Mouse (Mus musculus): Measurements from ENCODE around the gene Ppp4r3a.

Gene Ppp4r3a

DNA sequence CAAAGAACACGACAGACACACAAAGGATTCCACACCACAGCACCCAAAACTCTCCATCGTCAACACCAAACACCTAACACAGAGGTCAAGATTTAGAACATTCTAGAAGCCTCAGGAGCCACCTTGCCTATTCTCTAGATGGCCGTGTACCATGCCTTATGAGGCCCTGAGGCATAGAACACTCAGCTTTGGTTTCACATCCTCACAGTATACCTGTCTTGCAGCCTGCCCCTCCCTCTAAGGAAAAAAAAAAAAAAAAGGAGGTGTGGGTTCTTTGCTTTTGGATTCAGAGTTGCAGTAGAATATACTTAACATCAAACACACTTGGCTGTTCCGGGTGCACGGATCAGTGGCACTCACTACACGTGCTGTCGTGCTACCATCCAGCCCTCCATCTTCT lies 72.5 kb downstream of the Ppp4r3a start:
- 94% methylated on average over 7 of the region's 7 CpGs for WGBS

DNA sequence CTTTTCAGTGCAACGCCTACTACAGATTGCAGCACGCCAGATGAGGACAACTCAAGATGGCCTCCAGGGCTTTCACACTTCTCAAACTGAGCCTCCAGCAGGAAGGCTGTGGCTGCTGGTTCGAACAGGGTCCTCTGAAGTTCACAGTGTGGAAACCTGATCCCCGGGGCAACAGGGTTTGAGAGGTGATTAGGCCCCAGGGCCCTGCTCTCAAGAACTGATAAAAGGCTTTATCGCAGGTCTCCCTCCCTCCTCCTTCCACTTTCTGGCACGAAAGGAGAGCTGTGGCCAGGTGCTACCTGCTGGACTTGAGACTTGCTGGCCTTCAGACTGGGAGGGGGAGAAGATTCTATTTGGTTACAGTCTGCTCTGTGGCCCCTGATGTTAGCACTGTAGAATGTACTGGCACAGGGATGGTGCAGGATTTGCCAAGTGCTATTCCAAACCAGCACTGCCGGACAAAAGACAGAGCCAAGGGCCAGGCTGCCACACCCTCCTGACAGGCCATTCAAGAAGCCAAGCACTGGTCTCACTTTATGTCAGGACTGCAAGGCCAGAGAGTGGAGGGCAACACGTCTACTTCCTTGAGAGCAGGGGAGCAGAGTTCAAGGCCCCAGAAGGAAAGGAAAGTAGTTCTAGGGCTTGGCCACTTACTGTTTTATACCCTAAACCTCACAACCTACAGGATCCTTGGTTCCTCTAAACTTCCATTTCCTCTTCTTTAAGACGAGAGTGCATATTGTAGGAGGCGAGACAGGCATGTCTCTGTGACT lies 73.2 kb downstream of the Ppp4r3a start:
- 83% methylated on average over 10 of the region's 10 CpGs for WGBS

DNA sequence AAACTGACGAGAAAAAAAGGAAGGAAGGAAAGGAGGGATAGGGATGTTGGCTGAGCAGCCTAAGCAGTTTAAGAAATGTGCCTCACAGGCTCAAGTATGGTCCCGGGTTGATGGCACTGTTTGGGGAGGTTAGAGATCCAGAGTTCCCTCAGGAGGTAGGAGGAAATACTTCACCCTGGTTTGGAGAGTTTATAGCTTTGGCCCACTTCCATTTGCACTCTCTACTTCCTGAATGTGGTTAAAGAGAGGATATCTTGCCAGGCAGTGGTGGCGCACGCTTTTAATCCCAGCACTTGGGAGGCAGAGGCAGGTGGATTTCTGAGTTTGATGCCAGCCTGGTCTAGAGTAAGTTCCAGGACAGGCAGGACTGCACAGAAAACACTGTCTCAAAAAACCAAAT lies 74.3 kb downstream of the Ppp4r3a start:
- WGBS: 80% methylated on average over 4 of the region's 4 CpGs

DNA sequence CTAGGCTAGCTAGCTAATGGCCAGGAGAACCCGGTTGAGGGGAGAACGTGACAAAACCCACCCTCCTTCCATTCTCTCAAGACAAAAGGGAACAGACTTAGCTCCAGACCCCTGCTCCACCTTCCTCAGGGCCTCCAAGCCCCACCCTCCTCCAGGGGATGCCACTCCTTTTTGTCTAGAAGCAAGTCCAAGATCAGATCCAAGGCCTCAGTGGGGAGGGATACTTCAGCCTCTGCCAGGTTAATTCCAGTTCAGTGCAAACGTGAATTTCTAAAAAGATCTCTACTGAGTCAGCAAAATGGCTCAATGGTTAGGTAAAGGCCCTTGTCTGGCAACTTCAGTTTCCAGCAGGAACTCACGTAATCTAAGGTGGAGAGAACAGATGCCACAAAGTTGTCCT lies 74.9 kb downstream of the Ppp4r3a start:
- WGBS: 67% methylated on average over 4 of the region's 4 CpGs

DNA sequence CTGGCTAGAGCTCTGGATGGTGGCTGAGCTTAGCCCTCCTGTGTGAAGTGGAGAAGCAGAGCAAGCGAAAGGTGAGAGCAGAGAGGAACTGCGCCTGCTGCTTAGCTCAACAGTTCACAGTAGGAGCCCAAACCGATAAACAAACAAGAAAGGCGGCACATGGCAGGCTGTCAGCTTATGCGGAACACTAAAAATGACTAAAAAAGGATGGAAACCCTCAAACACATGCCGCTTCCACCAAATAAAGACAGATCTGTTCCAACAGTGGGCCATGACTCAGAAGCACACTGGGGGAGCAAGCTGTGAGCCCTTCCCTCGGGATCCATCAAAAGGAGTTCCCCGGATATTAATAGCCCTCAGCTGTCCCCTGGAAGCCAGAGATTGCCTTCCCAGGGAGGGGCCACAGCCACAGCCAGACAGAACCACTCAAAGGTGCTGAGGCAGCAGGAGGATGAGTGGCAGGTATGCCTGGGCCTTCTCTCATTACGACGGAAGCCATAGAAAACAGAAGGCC lies 75.5 kb downstream of the Ppp4r3a start:
- 24% methylated on average over 10 of the region's 10 CpGs for WGBS

DNA sequence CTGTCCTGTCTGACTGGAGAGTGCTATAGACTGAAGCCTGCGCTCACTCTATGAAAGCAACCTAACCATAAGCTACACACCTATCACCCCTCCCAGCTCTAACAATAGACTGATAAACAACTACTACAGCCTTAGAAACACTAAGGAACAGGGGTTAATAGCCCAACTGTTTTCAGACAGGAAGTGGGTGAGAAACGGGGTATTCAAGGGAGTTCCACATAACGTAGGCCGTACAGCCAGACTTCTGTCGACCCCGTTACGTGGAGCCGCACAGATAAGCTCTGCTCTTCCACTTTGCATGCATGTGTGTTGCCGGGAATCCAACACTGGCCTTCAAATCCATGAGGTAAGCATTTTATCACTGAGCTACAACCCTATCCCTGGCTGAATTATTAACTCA lies 76.1 kb downstream of the Ppp4r3a start:
- 82% methylated on average over 9 of the region's 9 CpGs for WGBS

DNA sequence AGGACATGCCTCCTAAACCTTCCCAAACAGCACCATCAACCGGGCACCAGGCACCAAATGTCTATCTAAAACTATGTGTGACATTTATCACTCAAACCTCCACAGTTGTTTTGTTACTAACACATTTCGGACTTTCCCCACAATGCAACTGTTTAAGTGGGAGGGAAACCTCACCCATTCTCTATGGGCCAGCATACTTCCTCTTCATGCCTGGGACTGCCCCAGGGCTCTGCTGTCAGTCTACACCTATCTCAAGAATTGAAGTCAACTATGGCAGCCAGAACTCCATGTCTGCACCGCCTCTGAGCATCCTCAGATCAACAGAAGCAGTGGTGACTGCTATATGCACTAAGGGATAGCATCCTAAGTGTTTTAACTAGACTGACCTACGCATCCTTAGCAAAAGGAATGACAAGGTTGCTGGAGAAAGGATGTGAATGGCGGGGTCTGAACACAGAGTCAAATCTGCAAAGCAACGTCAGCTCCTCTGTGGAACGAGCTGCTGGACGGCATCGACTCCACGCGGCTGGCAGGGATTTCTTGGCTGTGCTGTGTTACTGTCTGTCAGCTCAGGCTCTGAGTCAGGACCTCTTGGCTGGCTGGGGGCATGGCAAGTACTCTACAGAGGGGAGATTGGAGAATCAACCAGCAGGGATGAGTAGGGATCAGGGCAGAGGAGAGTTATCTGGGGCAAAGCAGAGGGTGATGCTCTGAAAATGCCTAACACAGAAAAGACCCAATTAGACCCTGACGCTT lies 77.7 kb downstream of the Ppp4r3a start:
- WGBS: 74% methylated on average over 12 of the region's 12 CpGs

DNA sequence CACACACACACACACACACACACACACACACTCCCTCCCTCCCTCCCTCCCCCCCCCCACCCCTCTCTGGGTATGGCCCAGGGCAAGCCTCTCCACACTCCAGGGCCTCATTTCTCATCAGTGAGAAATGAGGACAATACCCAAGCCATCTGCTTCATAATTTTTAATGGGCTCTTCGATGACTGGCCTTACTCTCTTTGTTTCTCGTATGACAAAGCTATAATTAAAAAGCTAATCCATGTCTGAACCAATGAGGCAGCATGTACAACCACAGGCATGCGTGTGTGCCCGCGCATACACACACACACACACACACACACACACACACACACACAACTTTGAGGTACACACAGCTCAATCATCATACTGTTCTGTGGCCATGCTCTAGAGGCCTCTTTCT lies 78.5 kb downstream of the Ppp4r3a start:
- WGBS: 85% methylated on average over 5 of the region's 5 CpGs

DNA sequence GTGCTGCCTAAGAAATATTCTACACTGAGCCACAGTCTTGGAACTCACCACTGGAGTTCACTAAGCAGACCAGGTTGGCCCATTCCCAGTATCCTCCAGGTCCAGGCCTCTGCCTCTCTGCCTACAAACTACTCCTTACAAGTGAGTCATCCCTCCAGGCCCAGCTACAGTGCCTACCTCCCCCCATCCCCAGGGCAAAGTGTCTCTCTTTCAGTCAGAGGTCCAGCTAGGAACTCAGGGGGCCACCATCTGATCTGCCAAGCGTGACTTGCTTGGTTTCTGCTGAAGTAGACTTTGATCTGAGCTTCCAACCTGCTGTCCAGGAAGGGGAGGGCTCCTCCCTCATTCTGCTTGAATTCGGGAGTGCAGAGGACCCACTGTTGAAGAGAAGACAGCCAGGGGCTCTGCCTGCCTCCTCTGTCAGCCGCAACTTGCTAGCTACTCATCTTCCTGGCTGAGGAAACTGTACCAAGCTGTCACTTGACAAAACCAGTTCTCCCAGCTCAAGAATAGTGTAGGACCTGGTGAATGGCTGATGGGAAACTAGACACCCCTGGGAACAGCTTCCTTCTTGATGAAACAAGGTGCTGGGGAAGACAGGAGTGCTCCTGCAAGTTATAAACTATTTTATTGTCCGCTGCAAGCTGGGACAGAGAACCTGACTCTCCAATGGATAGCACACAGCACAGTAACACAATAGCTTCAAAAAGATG lies 80.5 kb downstream of the Ppp4r3a start:
- 72% methylated on average over 4 of the region's 4 CpGs for WGBS

DNA sequence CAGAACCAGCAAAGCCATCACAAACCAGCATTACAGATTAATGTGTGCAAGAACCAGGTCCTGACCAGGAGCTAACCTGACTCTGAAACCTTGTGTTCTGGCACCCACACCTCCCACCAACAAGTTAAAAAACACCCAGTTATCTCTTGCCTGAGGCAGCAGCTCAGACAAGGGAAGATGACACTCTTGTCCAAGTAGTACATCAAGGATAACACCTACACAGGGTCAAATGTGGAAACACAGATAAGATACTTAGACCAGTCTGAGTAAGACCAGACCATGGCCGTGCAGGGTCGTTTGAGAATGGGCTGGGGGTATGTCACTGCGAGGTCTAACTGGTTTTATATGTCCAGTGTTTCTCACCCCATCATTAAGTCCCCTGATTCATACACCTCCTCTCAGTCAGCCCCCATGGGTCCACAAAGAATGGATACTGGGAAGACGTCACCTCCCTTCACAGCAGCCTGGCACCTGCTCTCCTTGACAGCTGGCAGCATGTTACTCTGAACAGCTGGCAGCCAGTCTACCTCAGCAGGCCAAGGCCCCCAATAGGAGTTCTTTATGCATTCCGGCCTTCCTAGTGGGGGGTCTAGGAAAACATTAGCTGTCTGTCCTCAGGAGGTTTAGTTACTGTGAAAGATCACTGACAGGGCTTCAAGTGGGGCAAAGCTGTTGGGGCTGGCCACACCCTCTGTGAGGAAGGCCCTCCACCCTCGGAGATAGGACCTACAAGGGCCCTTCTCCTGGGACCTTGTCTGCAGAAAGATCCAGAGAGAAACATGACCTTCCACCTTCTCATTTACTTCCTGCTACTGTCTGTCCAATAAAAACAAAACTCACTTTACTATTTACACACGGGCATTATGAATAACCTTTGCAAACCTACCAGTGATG lies 84.2 kb downstream of the Ppp4r3a start:
- WGBS: 66% methylated on average over 7 of the region's 7 CpGs

DNA sequence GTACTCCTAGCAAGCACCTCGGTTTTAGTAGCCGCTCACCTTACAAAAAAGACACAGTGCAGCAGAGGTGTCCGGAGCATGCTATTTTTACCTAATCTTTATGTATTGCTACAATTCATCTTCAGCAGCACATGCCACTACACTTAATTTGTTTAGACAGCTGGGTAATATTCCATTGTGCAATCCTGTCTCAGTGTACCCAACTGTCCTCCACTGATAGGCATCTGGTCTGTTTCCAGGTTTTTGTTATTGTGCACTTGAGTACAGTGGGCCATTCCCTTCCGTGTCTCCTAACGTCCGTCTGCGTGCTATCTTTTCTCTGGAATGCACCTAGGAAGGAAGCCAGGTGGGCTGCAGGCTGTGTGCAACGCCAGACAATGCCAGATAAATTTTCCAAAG lies 84.9 kb downstream of the Ppp4r3a start:
- 59% methylated on average over 8 of the region's 8 CpGs for WGBS

DNA sequence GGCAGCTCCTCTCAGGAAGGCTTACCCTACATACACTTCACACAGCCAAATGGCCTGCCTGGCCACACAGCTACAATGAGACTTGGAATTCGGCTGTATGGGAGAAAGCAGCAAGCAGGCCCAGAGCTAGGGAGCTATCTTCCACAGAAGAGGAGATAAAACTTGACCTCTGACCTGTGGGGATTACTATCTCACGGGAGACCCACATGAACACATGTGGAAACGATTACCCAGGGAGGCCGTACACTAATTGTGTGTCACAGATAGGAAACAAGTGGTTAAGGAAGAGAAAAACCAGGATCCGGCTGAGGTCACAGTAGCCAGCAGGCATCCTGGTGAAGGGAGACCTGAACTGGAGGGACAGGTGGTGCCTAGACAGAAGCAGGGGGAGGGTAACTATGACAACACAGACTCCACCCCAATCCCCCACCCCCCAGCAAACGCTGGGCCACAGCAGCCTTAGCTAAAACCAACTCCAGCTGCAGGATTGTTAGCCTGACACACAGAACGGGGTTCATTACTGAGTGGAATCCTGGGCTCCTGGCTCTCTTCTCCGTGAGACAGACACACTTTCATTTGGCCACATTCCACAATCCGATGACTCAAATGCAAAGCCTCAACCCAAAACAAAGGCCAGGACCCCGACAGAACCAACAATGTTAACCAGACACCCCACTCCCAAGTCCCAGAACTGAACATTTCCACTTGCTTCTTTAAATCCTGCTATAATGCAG lies 85.5 kb downstream of the Ppp4r3a start:
- WGBS: 57% methylated on average over 10 of the region's 10 CpGs

DNA sequence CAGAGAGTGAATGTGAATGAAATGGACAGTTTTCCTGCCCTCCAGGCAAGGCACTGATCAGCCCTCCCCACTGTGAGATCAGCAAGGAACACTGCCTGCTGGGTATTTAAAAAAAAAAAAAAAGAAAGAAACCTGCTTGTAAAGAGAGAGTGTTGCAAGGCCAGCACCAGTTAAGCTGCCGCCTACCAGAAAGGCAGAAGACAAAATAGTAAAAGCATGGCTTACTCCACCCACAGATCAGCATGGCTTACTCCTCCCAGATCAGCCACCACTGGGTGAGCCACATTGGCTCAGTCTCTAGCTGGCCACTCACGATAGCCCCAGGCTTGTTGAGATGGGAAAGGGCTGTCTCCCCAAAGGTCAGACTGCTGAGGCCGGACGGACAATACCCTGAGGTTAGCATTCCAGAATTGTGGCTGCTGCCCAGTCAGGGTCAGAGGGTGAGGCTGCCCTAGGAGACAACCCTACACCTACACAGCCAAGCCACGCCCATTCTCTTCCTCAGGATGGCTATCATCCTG lies 87.1 kb downstream of the Ppp4r3a start:
- 50% methylated on average over 5 of the region's 5 CpGs for WGBS

DNA sequence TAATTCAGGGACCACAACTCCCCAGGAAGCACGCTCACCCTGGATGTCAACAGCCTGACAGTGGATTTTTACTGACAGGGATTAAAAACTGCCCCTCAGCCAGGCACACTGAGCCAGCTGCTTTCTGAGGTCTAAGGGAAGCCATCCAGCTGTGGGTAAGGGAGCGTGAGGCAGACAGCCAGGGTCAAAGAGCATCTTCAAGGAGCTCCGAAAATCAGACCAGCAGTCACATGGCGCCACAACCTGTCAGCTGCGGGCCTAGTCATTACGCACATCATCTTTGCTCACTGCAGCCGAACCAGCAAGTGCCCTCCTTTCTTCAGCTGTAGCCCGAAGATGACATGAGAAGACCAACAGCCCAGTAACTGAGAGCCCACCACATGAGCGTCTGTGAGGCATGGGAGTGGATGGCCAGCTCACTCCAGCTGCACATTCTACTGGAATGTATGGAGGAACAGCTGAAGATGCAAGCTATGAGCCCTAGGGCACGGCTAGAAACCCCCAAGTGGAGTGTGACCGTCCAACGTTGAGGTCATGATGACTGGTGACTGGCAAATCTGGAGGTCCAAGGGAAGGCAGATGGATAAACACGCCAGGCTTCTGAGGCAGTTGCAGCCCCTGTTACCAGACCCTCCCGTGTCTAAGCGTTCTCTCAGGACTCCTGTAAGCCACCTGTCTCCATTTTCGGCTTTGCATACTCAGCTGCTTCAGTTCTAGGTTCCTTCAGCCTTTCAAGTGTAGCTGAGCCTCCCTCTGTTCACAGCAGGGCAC lies 87.7 kb downstream of the Ppp4r3a start:
- WGBS: 53% methylated on average over 16 of the region's 16 CpGs

DNA sequence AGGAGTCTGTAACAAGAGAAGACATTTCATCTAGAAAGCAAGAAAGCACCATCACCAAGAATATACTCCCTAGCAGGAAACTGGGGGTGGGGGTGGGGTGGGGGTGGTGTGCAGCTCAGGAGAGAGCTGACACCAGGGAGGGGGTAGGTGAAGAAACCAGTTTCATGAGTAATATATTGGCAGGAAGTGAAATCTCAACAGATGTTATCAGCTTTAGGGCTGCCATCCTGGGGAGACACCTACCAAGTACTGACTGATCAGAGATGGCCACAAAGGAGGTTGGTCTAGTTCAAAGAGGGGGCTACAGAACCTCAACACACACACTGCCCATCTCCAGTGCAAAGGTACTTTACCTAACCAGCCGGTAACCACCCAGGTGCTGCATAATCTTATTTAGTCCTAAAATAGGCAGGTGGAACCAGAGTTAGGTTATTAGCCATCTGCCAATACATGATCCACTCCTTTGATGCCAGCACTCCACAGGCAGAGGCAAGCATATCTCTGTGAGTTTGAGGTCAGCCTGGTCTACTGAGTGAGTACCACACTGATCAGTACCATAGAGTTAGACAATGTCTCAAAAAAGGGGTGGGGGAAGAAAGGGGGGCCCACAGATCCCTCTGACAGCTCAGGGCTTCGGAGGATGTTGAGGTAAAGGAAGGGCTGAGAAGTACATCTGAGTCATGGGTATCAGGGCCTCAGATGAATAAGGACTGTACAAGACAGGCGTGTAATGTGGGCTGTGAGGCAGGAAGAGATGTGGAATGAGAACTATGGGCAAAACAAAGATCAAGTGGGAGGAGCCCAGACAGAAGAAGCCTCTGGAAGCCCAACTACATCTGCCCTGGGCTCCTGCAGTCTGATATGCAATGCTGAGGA lies 89.1 kb downstream of the Ppp4r3a start:
- WGBS: 69% methylated on average over 3 of the region's 3 CpGs

DNA sequence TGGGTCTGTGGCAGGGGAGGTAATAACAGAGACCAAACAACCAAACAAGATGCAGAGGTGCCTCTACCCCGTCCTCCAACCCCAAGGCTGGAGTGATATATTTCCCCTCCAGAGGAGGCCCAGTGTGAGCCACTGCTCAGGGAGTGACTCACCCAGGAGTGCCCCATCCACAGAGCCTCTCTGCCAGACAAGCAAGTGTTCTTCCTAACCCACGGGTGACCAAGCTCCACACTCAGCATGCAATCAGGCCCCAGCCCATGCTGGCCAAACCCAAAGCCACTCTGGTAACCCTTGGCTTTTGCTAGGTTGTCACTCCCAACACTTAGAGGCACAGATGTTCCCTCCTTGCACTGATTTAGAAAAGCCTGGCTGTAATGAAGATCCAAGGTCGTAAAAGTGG lies 90.4 kb downstream of the Ppp4r3a start:
- WGBS: 68% methylated on average over 3 of the region's 3 CpGs

DNA sequence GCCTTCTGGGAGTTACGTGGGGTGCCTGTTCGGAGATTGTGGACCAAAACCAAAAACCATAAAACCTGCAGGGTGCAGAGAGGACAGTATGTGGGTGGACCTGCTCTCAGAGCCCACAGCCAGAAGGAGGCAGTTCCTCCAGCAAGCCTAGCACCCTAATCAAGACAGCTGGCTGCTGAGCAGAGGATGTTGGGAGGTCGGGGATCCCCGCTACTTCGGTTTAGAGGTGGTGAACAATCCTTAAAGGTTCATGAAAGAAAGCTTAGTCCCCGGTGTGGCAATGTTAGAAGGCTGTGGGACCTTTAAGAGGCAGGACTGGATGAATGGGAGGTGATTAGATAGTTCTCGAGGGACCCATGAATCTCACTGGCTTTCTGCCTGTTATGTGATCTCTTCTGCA lies 91.0 kb downstream of the Ppp4r3a start:
- 69% methylated on average over 7 of the region's 7 CpGs for whole genome bisulfite sequencing

DNA sequence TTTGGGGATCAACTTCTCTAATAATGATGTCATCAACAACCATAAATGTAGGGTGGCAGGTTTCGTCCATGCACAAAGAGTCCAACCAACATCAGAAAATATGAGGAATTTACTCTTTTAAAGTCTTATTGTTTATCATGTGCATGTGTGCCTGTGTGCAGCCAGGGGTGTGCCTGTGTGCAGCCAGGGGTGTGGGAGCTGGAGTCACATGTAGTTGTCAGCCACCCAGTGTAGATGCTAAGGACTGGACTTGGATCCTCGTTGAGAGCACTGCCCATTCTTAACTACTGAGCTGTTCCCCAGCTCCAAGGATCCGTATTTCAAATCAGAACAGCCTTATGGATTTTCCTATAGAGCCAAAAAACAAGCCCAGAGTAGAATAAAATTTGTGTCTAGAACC lies 92.4 kb downstream of the Ppp4r3a start:
- WGBS: 69% methylated on average over 3 of the region's 3 CpGs

DNA sequence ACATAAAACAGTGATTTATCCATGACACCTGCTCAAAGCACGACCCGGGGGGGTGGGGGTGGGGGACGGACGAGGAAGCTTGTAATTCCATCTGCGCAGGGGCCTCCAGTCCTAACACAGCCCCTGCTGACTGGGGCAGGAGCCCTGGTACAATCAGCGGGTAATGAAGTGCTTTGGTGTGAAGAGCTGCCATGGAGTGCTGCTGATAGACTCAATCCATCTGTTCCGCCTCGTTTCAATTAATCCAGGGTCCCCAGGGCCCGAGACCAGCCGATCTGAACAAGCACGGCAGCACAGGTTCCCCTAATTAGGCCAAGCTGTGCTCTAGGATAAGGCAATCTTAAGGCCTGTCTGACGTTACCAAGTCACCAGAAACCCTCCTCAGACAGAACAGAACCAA lies 93.2 kb downstream of the Ppp4r3a start:
- WGBS: 53% methylated on average over 12 of the region's 12 CpGs
